In the genomic region with DNA sequence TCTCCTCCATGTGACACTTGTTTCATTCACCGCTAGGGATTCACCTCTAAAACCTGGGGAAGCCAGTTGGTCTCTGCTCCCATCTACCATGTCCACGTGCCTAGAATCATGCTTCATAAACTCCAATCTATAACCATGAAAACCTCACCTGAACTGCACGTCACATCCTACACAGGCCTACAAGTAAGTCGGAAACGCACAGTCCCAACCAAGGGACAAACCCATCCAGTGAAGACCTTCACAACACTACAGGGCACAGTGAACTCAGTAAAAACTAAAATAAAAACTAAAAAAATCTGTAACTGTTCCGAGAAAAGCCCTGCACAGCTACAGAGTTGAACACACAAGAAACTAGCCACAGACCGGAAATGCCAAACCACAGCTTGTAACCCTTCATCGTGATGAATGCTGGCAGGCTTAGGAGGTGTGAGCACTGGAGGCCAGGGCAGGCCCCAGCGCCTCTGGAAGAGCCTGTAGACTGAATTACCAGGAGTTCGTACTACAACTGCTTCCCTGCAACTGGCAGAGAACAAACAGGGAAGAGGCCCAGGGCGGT, we compare ENCODE assay signal across 9 mouse cellular contexts.
DNase-seq lines count a peak whose midpoint lies in the region; ATAC-seq and TF ChIP-seq lines count a peak whose summit lies in the region.
"Had no signal": no experiment of that assay in that cellular context is flagged by ENCODE, and none has a peak within 500 bp of the region (broad histone marks: within the 10 kb centered on the region; RNA-seq: fewer than 3 reads in every experiment).

No protein-coding gene starts in this region.

- H3K9ac ChIP-seq in liver, embryonic 11.5 days (ENCODE audit: low read depth, low read length): no peak overlapping the region
- no peak overlapping the region for H3K9ac ChIP-seq in intestine, postnatal 0 days (ENCODE audit: low read depth, low read length)

- TF ChIP-seq POLR2A in embryonic fibroblast, embryonic 13.5 days (IDR thresholded peaks at IDR 0.05; ENCODE audit: low read depth, low read length): no peak

- H3K36me3 ChIP-seq in liver, embryonic 11.5 days (ENCODE audit: control insufficient read depth, insufficient read depth, low read length): no peaks in the 10 kb centered on the region
- no peaks in the 10 kb centered on the region for H3K36me3 ChIP-seq in megakaryocyte, embryonic 14.5 days (replicated peaks; ENCODE audit: low read length)
- no peaks in the 10 kb centered on the region for H3K36me3 ChIP-seq in intestine, postnatal 0 days (ENCODE audit: control insufficient read depth, insufficient read depth)

- H3K27me3 ChIP-seq in liver, embryonic 11.5 days (replicated peaks; ENCODE audit: control insufficient read depth, insufficient read depth, low read length): no peaks in the 10 kb centered on the region
- H3K27me3 ChIP-seq in megakaryocyte, embryonic 14.5 days (replicated peaks): peaks cover 86% of the 10 kb centered on the region
- H3K27me3 ChIP-seq in intestine, postnatal 0 days (replicated peaks; ENCODE audit: control insufficient read depth, insufficient read depth, low read length): no peaks in the 10 kb centered on the region

- H3K4me3 ChIP-seq in liver, embryonic 11.5 days (ENCODE audit: low read depth, low read length): no peak overlapping the region
- no peak overlapping the region for H3K4me3 ChIP-seq in embryonic fibroblast, embryonic 13.5 days (ENCODE audit: insufficient read depth, low read length)
- H3K4me3 ChIP-seq in megakaryocyte, embryonic 14.5 days (replicated peaks): peak overlapping the region; percentile 72
- no peak overlapping the region for H3K4me3 ChIP-seq in intestine, postnatal 0 days (ENCODE audit: low read depth, low read length)

- no peak for TF ChIP-seq CTCF in embryonic fibroblast, embryonic 13.5 days (IDR thresholded peaks at IDR 0.05; ENCODE audit: borderline replicate concordance, insufficient read depth, low read length)
- no peak for TF ChIP-seq CTCF in intestine, postnatal 0 days (IDR thresholded peaks at IDR 0.05; ENCODE audit: low read depth)

- no peak overlapping the region for H3K4me2 ChIP-seq in liver, embryonic 11.5 days
- no peak overlapping the region for H3K4me2 ChIP-seq in intestine, postnatal 0 days (replicated peaks; ENCODE audit: low read depth)

- peak; percentile 22 for DNase-seq in liver
- no peak for DNase-seq in liver, embryonic 11.5 days (ENCODE audit: low spot score)
- DNase-seq in thymus, postnatal 25 days: peak; percentile 82
- no peak for DNase-seq in yolk sac, embryonic 10.5 days (ENCODE audit: low spot score)
- no peak for DNase-seq in adrenal gland, adult 18-20 months (ENCODE audit: low spot score in 2 of 2)
- DNase-seq: cerebellum, adult 9-10 months had no signal

- 53% methylated on average over 11 of the region's 11 CpGs for WGBS in liver, embryonic 11.5 days
- WGBS in intestine, postnatal 0 days: 69% methylated on average over 11 of the region's 11 CpGs

- H3K9me3 ChIP-seq in liver, embryonic 11.5 days (ENCODE audit: control insufficient read depth, low read length): no peaks in the 10 kb centered on the region
- H3K9me3 ChIP-seq in megakaryocyte, embryonic 14.5 days: no peaks in the 10 kb centered on the region
- H3K9me3 ChIP-seq in intestine, postnatal 0 days (ENCODE audit: control insufficient read depth): no peaks in the 10 kb centered on the region

- H3K4me1 ChIP-seq in liver, embryonic 11.5 days (replicated peaks; ENCODE audit: control insufficient read depth, insufficient read depth, low read length): peaks cover 17% of the 10 kb centered on the region
- H3K4me1 ChIP-seq in embryonic fibroblast, embryonic 13.5 days (ENCODE audit: control insufficient read depth, insufficient read depth, low read length): peaks cover 23% of the 10 kb centered on the region
- H3K4me1 ChIP-seq in megakaryocyte, embryonic 14.5 days: peaks cover 49% of the 10 kb centered on the region
- H3K4me1 ChIP-seq in intestine, postnatal 0 days (replicated peaks; ENCODE audit: control insufficient read depth, insufficient read depth, low read length): peaks cover 1% of the 10 kb centered on the region; the same call in 1 of the 2 replicates

- no peak overlapping the region for H3K27ac ChIP-seq in liver, embryonic 11.5 days (ENCODE audit: low read depth, low read length)
- peak overlapping the region; percentile 23; the same call in 1 of the 2 replicates for H3K27ac ChIP-seq in embryonic fibroblast, embryonic 13.5 days (ENCODE audit: insufficient read depth, low read length)
- no peak overlapping the region for H3K27ac ChIP-seq in intestine, postnatal 0 days (ENCODE audit: low read depth, low read length)

- no peak for ATAC-seq in liver, embryonic 11.5 days (replicated peaks; ENCODE audit: low FRiP score)
- ATAC-seq in intestine, postnatal 0 days: no peak

Comparison
In these comparisons a context has a peak if more than half of its experiments do, and no peak if none do; other contexts are left out.
1. DNase-seq: peak in liver (single experiment) and thymus, postnatal 25 days (single experiment); none in liver, embryonic 11.5 days (single experiment), yolk sac, embryonic 10.5 days (single experiment) and adrenal gland, adult 18-20 months (0 of 2).